Mouse (Mus musculus) limb, embryonic 14.5 days (tissue): ENCODE data around the gene Ambra1. TPM values are rescaled to one million over a fixed set of nuclear protein-coding genes. Genes with fewer than 3 reads are reported as not detected.

Experiments
- ATAC-seq: fragments of 200-750 bp; cut with Nextera tagmentation; 2 replicates; pipeline ENCODE4 v1.8.0; 2017; ENCODE audit warnings: low read depth, moderate number of reproducible peaks, moderate TSS enrichment; ENCODE audit not compliant: low FRiP score
- DNase-seq: peaks from one replicate; pipeline ENCODE4 v3.0.0-alpha.2; 2015; ENCODE audit warnings: low spot score
- H3K27ac ChIP-seq: fragments of 300-500 bp; sonication (generic); replicated peaks from 2 replicates; pipeline ENCODE4 v1.5.1; 2014; ENCODE audit warnings: low read depth, mild to moderate bottlenecking, low read length, moderate library complexity, mixed read lengths
- H3K27me3 ChIP-seq: fragments of 300-500 bp; sonication (generic); 2 replicates; pipeline ENCODE4 v1.6.1; 2014; ENCODE audit warnings: low read length, mixed read lengths; ENCODE audit not compliant: control insufficient read depth, insufficient read depth
- H3K36me3 ChIP-seq: fragments of 300-500 bp; sonication (generic); 2 replicates; pipeline ENCODE4 v1.6.1; 2014; ENCODE audit warnings: mild to moderate bottlenecking, low read length, moderate library complexity, mixed read lengths; ENCODE audit not compliant: control insufficient read depth, insufficient read depth
- H3K4me1 ChIP-seq: fragments of 300-500 bp; sonication (generic); 2 replicates; pipeline ENCODE4 v1.6.1; 2014; ENCODE audit warnings: antibody characterized with exemption, low read length, mixed read lengths; ENCODE audit not compliant: control insufficient read depth, insufficient read depth
- H3K4me2 ChIP-seq: fragments of 300-500 bp; sonication (generic); replicated peaks from 2 replicates; pipeline ENCODE4 v1.6.1; 2014; ENCODE audit warnings: low read depth, mild to moderate bottlenecking, low read length, moderate library complexity; ENCODE audit not compliant: severe bottlenecking
- H3K4me3 ChIP-seq: fragments of 300-500 bp; sonication (generic); replicated peaks from 2 replicates; pipeline ENCODE4 v1.5.1; 2014; ENCODE audit warnings: low read length
- H3K9ac ChIP-seq: fragments of 300-500 bp; sonication (generic); 2 replicates; pipeline ENCODE4 v1.6.1; 2014; ENCODE audit warnings: mild to moderate bottlenecking, low read depth, low read length, moderate library complexity; ENCODE audit not compliant: severe bottlenecking
- H3K9me3 ChIP-seq: fragments of 300-500 bp; sonication (generic); 2 replicates; pipeline ENCODE4 v1.6.1; 2016; ENCODE audit warnings: low read length; ENCODE audit not compliant: control insufficient read depth
- POLR2A ChIP-seq: fragments of 200-500 bp; IDR thresholded peaks from 2 replicates; pipeline ENCODE4 v1.8.0; 2012; ENCODE audit warnings: inconsistent platforms, mild to moderate bottlenecking, moderate library complexity, borderline replicate concordance; ENCODE audit not compliant: insufficient read depth, insufficient read length; ENCODE audit errors: extremely low read depth
- WGBS: fragments of 180-500 bp; shearing (Covaris S2); extraction: QIAGEN DNeasy Blood & Tissue Kit; methylation state at CpG from one replicate; pipeline ENCODE4 v1.1.7; 2014; 5-methylcytosine and 5-hydroxymethylcytosine counted together
- polyA plus RNA-seq, 2 experiments: library from polyadenylated mRNA; depleted of rRNA in 1 of 2; stranded (reverse) in 1 of 2; unstranded in 1 of 2; fragments of >200 nt; fragmentation: Nextera tagmentation in 1 of 2; extraction: Ambion mirVana in 1 of 2; gene quantifications; 2 replicates each; pipeline versions ENCODE4 v1.2.1 to v1.2.3; 2012 to 2014

Gene Ambra1
- polyA plus RNA-seq, 2 experiments, result 16.4 to 23.4 TPM

- Histone ChIP-seq H3K36me3 (no peaks in the 10 kb centered on the region), H3K27me3 (no peaks in the 10 kb centered on the region), H3K4me3 (no peak overlapping the region), H3K9ac (no peak overlapping the region), H3K4me2 (no peak overlapping the region), H3K4me1 (peaks cover 27% of the 10 kb centered on the region), H3K9me3 (no peaks in the 10 kb centered on the region), H3K27ac (no peak overlapping the region)
- 25% methylated on average over 5 of the region's 5 CpGs for WGBS
- TF ChIP-seq POLR2A, result no peak
- ATAC-seq (no peak), DNase-seq (no peak)
These were observed 223.9 kb downstream of the Ambra1 start for GRCm38 (mm10) chr2:91953825-91954224.

- Histone ChIP-seq H3K9me3 (no peaks in the 10 kb centered on the region), H3K4me1 (peaks cover 14% of the 10 kb centered on the region), H3K27me3 (no peaks in the 10 kb centered on the region), H3K27ac (no peak overlapping the region), H3K9ac (no peak overlapping the region), H3K36me3 (0 out of 2 replicates have a peak, but pooled peaks cover 2% of the 10 kb centered on the region), H3K4me3 (no peak overlapping the region), H3K4me2 (no peak overlapping the region)
- no peak for TF ChIP-seq POLR2A
- WGBS, result 79% methylated on average over 4 of the region's 4 CpGs
- DNase-seq, result no peak
- ATAC-seq, result no peak
These were observed 225.2 kb downstream of the Ambra1 start for GRCm38 (mm10) chr2:91955121-91955591.

GRCm38 (mm10) chr2:91955875-91956274 is 225.9 kb downstream of the Ambra1 start:
- WGBS, result 74% methylated on average over 6 of the region's 6 CpGs
- no peak overlapping the region for H3K9ac ChIP-seq
- ATAC-seq (no peak), DNase-seq (no peak)
- H3K4me1 ChIP-seq, result peaks cover 7% of the 10 kb centered on the region
- no peaks in the 10 kb centered on the region for H3K9me3 ChIP-seq
- H3K4me2 ChIP-seq, result no peak overlapping the region
- no peak overlapping the region for H3K4me3 ChIP-seq
- no peak overlapping the region for H3K27ac ChIP-seq
- 0 out of 2 replicates have a peak, but pooled peaks cover 6% of the 10 kb centered on the region for H3K36me3 ChIP-seq
- H3K27me3 ChIP-seq, result no peaks in the 10 kb centered on the region
- TF ChIP-seq POLR2A, result no peak

GRCm38 (mm10) chr2:91957096-91957495 is 227.2 kb downstream of the Ambra1 start:
- ATAC-seq (peak; percentile 66; the same call in 1 of the 2 replicates), DNase-seq (no peak)
- no peak overlapping the region for H3K27ac ChIP-seq
- H3K4me1 ChIP-seq, result peaks cover 13% of the 10 kb centered on the region
- H3K9me3 ChIP-seq, result no peaks in the 10 kb centered on the region
- H3K36me3 ChIP-seq, result 0 out of 2 replicates have a peak, but pooled peaks cover 6% of the 10 kb centered on the region
- TF ChIP-seq POLR2A, result no peak
- whole genome bisulfite sequencing, result 20% methylated on average over 4 of the region's 4 CpGs
- no peak overlapping the region for H3K4me2 ChIP-seq
- no peaks in the 10 kb centered on the region for H3K27me3 ChIP-seq
- no peak overlapping the region for H3K4me3 ChIP-seq
- 0 out of 2 replicates have a peak overlapping the region, but pooled peaks have one; percentile 9 for H3K9ac ChIP-seq

GRCm38 (mm10) chr2:91958049-91958448 is 228.1 kb downstream of the Ambra1 start:
- ATAC-seq, result no peak
- peaks cover 20% of the 10 kb centered on the region for H3K4me1 ChIP-seq
- WGBS, result 78% methylated on average over 8 of the region's 8 CpGs
- no peak for DNase-seq
- H3K9me3 ChIP-seq, result no peaks in the 10 kb centered on the region
- H3K4me2 ChIP-seq, result no peak overlapping the region
- no peak overlapping the region for H3K9ac ChIP-seq
- no peaks in the 10 kb centered on the region for H3K27me3 ChIP-seq
- 0 out of 2 replicates have a peak, but pooled peaks cover 6% of the 10 kb centered on the region for H3K36me3 ChIP-seq
- H3K4me3 ChIP-seq, result no peak overlapping the region
- H3K27ac ChIP-seq, result no peak overlapping the region
- no peak for TF ChIP-seq POLR2A
